Mouse (Mus musculus) ES-E14 (cell line): ENCODE data around the gene Npas3.

ENCODE experiments used
- MAFK ChIP-seq: IDR thresholded peaks from 2 replicates; pipeline ENCODE4 v1.6.1; 2014; ENCODE audit warnings: mild to moderate bottlenecking, low read depth, low read length, inconsistent platforms; ENCODE audit not compliant: insufficient read depth
- ZNF384 ChIP-seq: IDR thresholded peaks from 2 replicates; pipeline ENCODE4 v1.6.1; 2012; ENCODE audit warnings: low read depth, low read length, inconsistent platforms

DNA sequence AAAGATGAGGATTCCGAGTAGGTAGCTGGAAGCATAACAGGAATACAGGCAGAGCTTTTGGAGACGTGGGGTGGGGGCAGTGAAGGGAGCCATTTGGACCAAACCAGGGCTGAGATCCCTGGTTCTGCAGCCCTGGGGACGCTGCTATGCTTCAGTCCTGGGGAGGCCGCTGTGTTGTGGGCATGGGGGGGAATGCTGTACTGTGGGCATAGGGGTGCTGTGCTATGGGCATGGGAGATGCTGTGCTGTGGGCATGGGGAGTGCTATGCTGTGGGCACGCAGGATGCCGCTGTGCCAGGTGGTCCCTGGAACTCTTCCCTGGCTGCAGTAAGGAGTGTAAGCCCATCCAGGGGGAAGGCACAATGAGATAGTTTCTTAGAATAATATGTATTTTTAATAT is 81.7 kb downstream of the Npas3 start:
- TF ChIP-seq MAFK (no peak), ZNF384 (no peak)
